Mouse (Mus musculus) fat pad, adult 2 months (tissue): ENCODE measurements at regions not wholly inside any gene's neighbourhood (a gene's known extent, or its start where the extent isn't known, plus 50 kb on each side); places are given as distances from the start of the nearest gene placed in this dataset.

Experiments
- DNase-seq: peaks from one replicate; pipeline ENCODE4 v3.0.0-alpha.2; 2011; ENCODE audit warnings: low read depth, low spot score; ENCODE audit errors: extremely low read depth

GRCm38 (mm10) chr6:50993952-50994351 is 339.7 kb upstream of the Npvf start:
- no peak for DNase-seq

- DNase-seq = no peak
Observed at GRCm38 (mm10) chr6:51002713-51003112, 348.5 kb upstream of the Npvf start.

- no peak for DNase-seq
Observed at GRCm38 (mm10) chr6:51006074-51006591, 351.9 kb upstream of the Npvf start.

- DNase-seq = peak; percentile 96
Observed at GRCm38 (mm10) chr6:51009526-51010340, 355.5 kb upstream of the Npvf start.

- DNase-seq = no peak
Observed at GRCm38 (mm10) chr6:51010536-51010935, 356.3 kb upstream of the Npvf start.

- DNase-seq = no peak
Observed at GRCm38 (mm10) chr6:51012086-51012830, 358.0 kb upstream of the Npvf start.

- peak; percentile 49 for DNase-seq
Observed at GRCm38 (mm10) chr6:51015735-51016134, 361.5 kb upstream of the Npvf start.

GRCm38 (mm10) chr6:51016441-51017070 is 362.3 kb upstream of the Npvf start:
- DNase-seq = no peak

- DNase-seq = no peak
Observed at GRCm38 (mm10) chr6:51017260-51017999, 363.2 kb upstream of the Npvf start.

- no peak for DNase-seq
Observed at GRCm38 (mm10) chr6:51021206-51021605, 367.0 kb upstream of the Npvf start.

- DNase-seq = no peak
Observed at GRCm38 (mm10) chr6:51023361-51023760, 369.1 kb upstream of the Npvf start.

GRCm38 (mm10) chr6:51024756-51025155 is 370.5 kb upstream of the Npvf start:
- DNase-seq = no peak

GRCm38 (mm10) chr6:51025411-51025810 is 371.2 kb upstream of the Npvf start:
- no peak for DNase-seq

- DNase-seq = no peak
Observed at GRCm38 (mm10) chr6:51027296-51027695, 373.1 kb upstream of the Npvf start.

- DNase-seq = no peak
Observed at GRCm38 (mm10) chr6:51029516-51029915, 375.3 kb upstream of the Npvf start.

- no peak for DNase-seq
Observed at GRCm38 (mm10) chr6:51029953-51030352, 375.7 kb upstream of the Npvf start.

- DNase-seq = no peak
Observed at GRCm38 (mm10) chr6:51033835-51034234, 379.6 kb upstream of the Npvf start.

- DNase-seq = no peak
Observed at GRCm38 (mm10) chr6:51036074-51036473, 381.8 kb upstream of the Npvf start.

- DNase-seq = no peak
Observed at GRCm38 (mm10) chr6:51036553-51036952, 382.3 kb upstream of the Npvf start.

GRCm38 (mm10) chr6:51036956-51037355 is 382.7 kb upstream of the Npvf start:
- DNase-seq = no peak
